In the genomic region with DNA sequence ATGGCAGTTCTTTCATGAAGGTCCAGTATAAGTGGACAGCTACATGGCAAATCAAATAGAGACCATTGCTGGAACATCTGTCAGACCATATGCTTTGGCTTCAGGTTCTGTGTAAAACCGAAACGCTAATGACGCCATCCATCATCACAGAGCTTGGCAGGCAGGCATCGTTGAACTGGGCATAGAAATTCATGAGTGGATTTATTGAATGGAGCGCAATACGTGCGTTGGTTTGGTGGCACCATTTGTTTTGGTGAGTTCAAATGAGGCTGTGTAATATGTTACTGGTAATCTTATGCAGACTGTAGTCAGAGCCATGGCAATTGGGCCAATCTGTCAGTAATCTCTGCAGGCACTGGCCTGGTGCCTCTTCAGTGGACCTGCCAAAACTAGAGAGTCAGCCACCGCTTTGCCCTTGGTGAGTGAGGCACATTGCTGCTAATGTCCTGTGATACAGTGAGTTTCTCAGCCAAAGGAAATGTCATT, we compare ENCODE assay signal across 9 mouse cellular contexts.
DNase-seq lines count a peak whose midpoint lies in the region; ATAC-seq and TF ChIP-seq lines count a peak whose summit lies in the region.
"Had no signal": no experiment of that assay in that cellular context is flagged by ENCODE, and none has a peak within 500 bp of the region (broad histone marks: within the 10 kb centered on the region; RNA-seq: fewer than 3 reads in every experiment).

No protein-coding gene starts in this region.

- no peaks in the 10 kb centered on the region for H3K27me3 ChIP-seq in midbrain, embryonic 14.5 days (ENCODE audit: control insufficient read depth, insufficient read depth, low read length)
- no peaks in the 10 kb centered on the region for H3K27me3 ChIP-seq in midbrain, embryonic 13.5 days
- H3K27me3 ChIP-seq in forebrain, postnatal 0 days (ENCODE audit: insufficient read depth, low read length) = no peaks in the 10 kb centered on the region
- H3K27me3 ChIP-seq: limb, embryonic 15.5 days; midbrain, embryonic 12.5 days had no signal

- no peak overlapping the region for H3K4me2 ChIP-seq in midbrain, embryonic 14.5 days (ENCODE audit: low read length)
- no peak overlapping the region for H3K4me2 ChIP-seq in midbrain, embryonic 13.5 days (replicated peaks)
- no peak overlapping the region for H3K4me2 ChIP-seq in forebrain, postnatal 0 days (ENCODE audit: low read depth)
- H3K4me2 ChIP-seq: limb, embryonic 15.5 days; midbrain, embryonic 12.5 days had no signal

- no peak for TF ChIP-seq CTCF in forebrain, postnatal 0 days (IDR thresholded peaks at IDR 0.05; ENCODE audit: low read depth)

- H3K4me3 ChIP-seq in midbrain, embryonic 14.5 days (replicated peaks; ENCODE audit: low read depth, low read length) = no peak overlapping the region
- no peak overlapping the region for H3K4me3 ChIP-seq in midbrain, embryonic 13.5 days (replicated peaks)
- H3K4me3 ChIP-seq in forebrain, postnatal 0 days (ENCODE audit: low read depth, low read length) = no peak overlapping the region
- H3K4me3 ChIP-seq: limb, embryonic 15.5 days; midbrain, embryonic 12.5 days had no signal

- peak; percentile 11; the same call in 1 of the 2 replicates for ATAC-seq in midbrain, embryonic 14.5 days (ENCODE audit: low FRiP score, low TSS enrichment)
- ATAC-seq in midbrain, embryonic 13.5 days = no peak
- ATAC-seq in forebrain, postnatal 0 days = peak; percentile 92

- WGBS in midbrain, embryonic 14.5 days = 90% methylated on average over 8 of the region's 8 CpGs
- WGBS in midbrain, embryonic 13.5 days = 92% methylated on average over 8 of the region's 8 CpGs
- WGBS in forebrain, postnatal 0 days = 41% methylated on average over 8 of the region's 8 CpGs

- H3K9ac ChIP-seq in midbrain, embryonic 14.5 days (replicated peaks; ENCODE audit: low read length) = no peak overlapping the region
- H3K9ac ChIP-seq in midbrain, embryonic 13.5 days (replicated peaks) = no peak overlapping the region
- H3K9ac ChIP-seq in forebrain, postnatal 0 days = no peak overlapping the region
- H3K9ac ChIP-seq: limb, embryonic 15.5 days; midbrain, embryonic 12.5 days had no signal

- H3K9me3 ChIP-seq in midbrain, embryonic 14.5 days (ENCODE audit: control insufficient read depth, low read length) = no peaks in the 10 kb centered on the region
- H3K9me3 ChIP-seq in midbrain, embryonic 13.5 days = no peaks in the 10 kb centered on the region
- no peaks in the 10 kb centered on the region for H3K9me3 ChIP-seq in forebrain, postnatal 0 days (ENCODE audit: low read length)
- H3K9me3 ChIP-seq: limb, embryonic 15.5 days; midbrain, embryonic 12.5 days had no signal

- H3K4me1 ChIP-seq in midbrain, embryonic 14.5 days (ENCODE audit: control insufficient read depth, insufficient read depth, low read length) = no peaks in the 10 kb centered on the region
- H3K4me1 ChIP-seq in midbrain, embryonic 13.5 days (replicated peaks) = no peaks in the 10 kb centered on the region
- H3K4me1 ChIP-seq in forebrain, postnatal 0 days (ENCODE audit: insufficient read depth) = no peaks in the 10 kb centered on the region
- H3K4me1 ChIP-seq: limb, embryonic 15.5 days; midbrain, embryonic 12.5 days had no signal

- no peak overlapping the region for H3K27ac ChIP-seq in midbrain, embryonic 14.5 days (replicated peaks; ENCODE audit: low read depth, low read length)
- no peak overlapping the region for H3K27ac ChIP-seq in midbrain, embryonic 13.5 days
- no peak overlapping the region for H3K27ac ChIP-seq in forebrain, postnatal 0 days (ENCODE audit: low read depth, low read length)
- H3K27ac ChIP-seq: limb, embryonic 15.5 days; midbrain, embryonic 12.5 days had no signal

- DNase-seq in midbrain, embryonic 14.5 days = peak; percentile 4
- DNase-seq in cerebellum, adult 11-12 months = peak; percentile 81
- peak; percentile 71 for DNase-seq in forebrain, postnatal 0 days
- DNase-seq in layer of hippocampus, postnatal 14 days (ENCODE audit: low spot score in 2 of 2) = peak; percentile 44 to 76
- DNase-seq in lung, postnatal 36 days = no peak
- DNase-seq in kidney, postnatal 4 days = no peak

- no peaks in the 10 kb centered on the region for H3K36me3 ChIP-seq in midbrain, embryonic 14.5 days (ENCODE audit: control insufficient read depth, insufficient read depth, low read length)
- no peaks in the 10 kb centered on the region for H3K36me3 ChIP-seq in midbrain, embryonic 13.5 days
- H3K36me3 ChIP-seq in forebrain, postnatal 0 days (ENCODE audit: insufficient read depth) = no peaks in the 10 kb centered on the region
- H3K36me3 ChIP-seq: limb, embryonic 15.5 days; midbrain, embryonic 12.5 days had no signal

Comparison
In these comparisons a context has a peak if more than half of its experiments do, and no peak if none do; other contexts are left out.
1. DNase-seq: peak in midbrain, embryonic 14.5 days (single experiment), cerebellum, adult 11-12 months (single experiment), forebrain, postnatal 0 days (single experiment) and layer of hippocampus, postnatal 14 days (2 of 2); none in lung, postnatal 36 days (single experiment) and kidney, postnatal 4 days (0 of 2).